Mouse (Mus musculus): ENCODE results near the gene Foxc1. TPM values are rescaled to one million over a fixed set of nuclear protein-coding genes. Genes with fewer than 3 reads are reported as not detected.

Gene Foxc1
- 0.03 TPM in 2 replicates for polyA plus RNA-seq (2015; fragmentation: Nextera tagmentation; extraction: Ambion mirVana)

DNA sequence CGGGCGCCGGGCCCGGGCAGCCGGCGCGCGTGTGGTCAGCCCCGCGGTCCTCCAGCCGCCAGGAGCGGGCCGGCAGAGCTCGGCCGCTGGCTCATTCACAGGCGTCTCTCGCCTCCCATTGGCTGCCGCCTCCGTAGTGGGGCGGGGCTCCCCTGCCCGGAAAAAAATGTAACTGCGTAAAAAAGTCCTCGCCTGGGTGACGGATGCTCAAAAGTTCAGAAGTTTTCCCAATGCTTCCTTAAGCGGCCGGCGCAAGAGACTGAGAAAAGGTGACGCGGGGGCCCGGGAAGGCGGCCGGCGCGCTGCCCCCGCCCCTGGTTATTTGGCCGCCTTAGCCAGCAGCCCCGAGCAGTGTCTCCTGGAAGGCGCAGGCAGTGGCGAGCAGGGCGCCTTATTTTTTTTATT, at the start of gene Foxc1:
Gene Foxc1 (plus strand): TSS at position 206 of the 405 bp plus-strand sequence.
- Histone ChIP-seq H3K27ac (no peak within 1 kb of the TSS), H3K4me2 (peak within 1 kb of the TSS; percentile 77), H3K36me3 (no peaks in the 10 kb centered on the region), H3K27me3 (peaks cover 96% of the 10 kb centered on the region), H3K9me3 (replicated peaks) (no peaks in the 10 kb centered on the region), H3K4me1 (replicated peaks) (peaks cover 36% of the 10 kb centered on the region), H3K4me3 (replicated peaks) (peak within 1 kb of the TSS; percentile 58), H3K9ac (peak within 1 kb of the TSS; percentile 45)
- peak; percentile 72; the same call in 1 of the 2 replicates for ATAC-seq (ENCODE audit: low read depth)
- WGBS (ENCODE audit: insufficient replicate concordance), result under 1% methylated on average over 24 of the region's 40 CpGs
- DNase-seq, result peak; percentile 42

- no peaks in the 10 kb centered on the region for H3K9me3 ChIP-seq (replicated peaks)
- DNase-seq (no peak), ATAC-seq (ENCODE audit: low read depth) (no peak)
- 21% methylated on average over 4 of the region's 4 CpGs for WGBS (ENCODE audit: insufficient replicate concordance)
- no peak overlapping the region for H3K4me2 ChIP-seq
- H3K4me3 ChIP-seq (replicated peaks), result no peak overlapping the region
- H3K9ac ChIP-seq, result no peak overlapping the region
- no peak overlapping the region for H3K27ac ChIP-seq
- H3K27me3 ChIP-seq, result no peaks in the 10 kb centered on the region
- H3K4me1 ChIP-seq (replicated peaks), result no peaks in the 10 kb centered on the region
- H3K36me3 ChIP-seq, result no peaks in the 10 kb centered on the region
Measured at GRCm38 (mm10) chr13:31760411-31760810, 46.0 kb upstream of the Foxc1 start.

- Histone ChIP-seq H3K4me2 (no peak overlapping the region), H3K27me3 (no peaks in the 10 kb centered on the region), H3K4me1 (replicated peaks) (no peaks in the 10 kb centered on the region), H3K4me3 (replicated peaks) (no peak overlapping the region), H3K36me3 (no peaks in the 10 kb centered on the region), H3K27ac (no peak overlapping the region), H3K9me3 (replicated peaks) (no peaks in the 10 kb centered on the region), H3K9ac (no peak overlapping the region)
- 52% methylated on average over 4 of the region's 4 CpGs for WGBS (ENCODE audit: insufficient replicate concordance)
- ATAC-seq (ENCODE audit: low read depth), result no peak
- no peak for DNase-seq
Measured at GRCm38 (mm10) chr13:31761057-31761456, 45.4 kb upstream of the Foxc1 start.

DNA sequence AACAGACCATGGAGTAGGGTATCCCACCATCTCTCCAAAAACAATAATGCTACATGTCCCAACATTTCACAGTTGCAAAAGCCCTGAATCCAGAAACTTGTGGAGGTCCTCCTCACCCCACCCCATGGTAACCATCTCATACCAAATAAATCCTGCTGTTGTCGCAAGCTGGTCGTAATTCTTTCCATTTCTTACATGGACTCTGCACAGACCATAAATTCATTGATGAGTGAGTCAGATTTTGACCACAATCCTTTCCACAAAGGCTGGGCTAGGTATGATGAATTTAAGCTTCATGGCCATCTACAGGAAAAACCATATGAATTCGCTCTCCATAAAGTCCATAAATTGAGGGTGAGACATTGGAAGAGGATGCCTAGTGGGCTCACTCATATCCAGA, 42.0 kb upstream of the Foxc1 start:
- ATAC-seq (ENCODE audit: low read depth), result no peak
- Histone ChIP-seq H3K27ac (no peak overlapping the region), H3K9me3 (replicated peaks) (no peaks in the 10 kb centered on the region), H3K27me3 (no peaks in the 10 kb centered on the region), H3K9ac (no peak overlapping the region), H3K4me1 (replicated peaks) (no peaks in the 10 kb centered on the region), H3K4me3 (replicated peaks) (no peak overlapping the region), H3K36me3 (no peaks in the 10 kb centered on the region), H3K4me2 (no peak overlapping the region)
- DNase-seq, result no peak
- WGBS (ENCODE audit: insufficient replicate concordance), result 70% methylated on average over 3 of the region's 3 CpGs

DNA sequence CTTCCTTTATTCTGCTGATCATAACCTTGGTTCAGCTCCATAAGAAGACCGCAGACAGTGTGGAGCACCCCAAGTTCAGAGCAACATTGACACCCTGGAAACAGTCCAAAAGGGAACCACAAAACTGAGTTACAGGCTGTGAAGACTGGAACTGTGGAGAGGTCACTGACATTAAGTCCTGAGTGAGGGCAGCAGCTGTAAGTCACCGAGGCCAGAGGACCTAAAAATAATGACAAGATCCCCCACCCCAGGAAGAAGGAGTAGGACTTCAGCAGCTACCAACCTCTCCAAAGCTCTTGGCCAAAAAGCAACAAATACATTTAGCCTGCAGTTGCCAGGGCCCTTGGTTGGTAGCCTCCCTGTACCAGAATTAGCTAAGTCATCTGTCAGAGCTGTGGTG, 40.9 kb upstream of the Foxc1 start:
- H3K27ac ChIP-seq, result no peak overlapping the region
- H3K9me3 ChIP-seq (replicated peaks), result no peaks in the 10 kb centered on the region
- H3K4me3 ChIP-seq (replicated peaks), result no peak overlapping the region

DNA sequence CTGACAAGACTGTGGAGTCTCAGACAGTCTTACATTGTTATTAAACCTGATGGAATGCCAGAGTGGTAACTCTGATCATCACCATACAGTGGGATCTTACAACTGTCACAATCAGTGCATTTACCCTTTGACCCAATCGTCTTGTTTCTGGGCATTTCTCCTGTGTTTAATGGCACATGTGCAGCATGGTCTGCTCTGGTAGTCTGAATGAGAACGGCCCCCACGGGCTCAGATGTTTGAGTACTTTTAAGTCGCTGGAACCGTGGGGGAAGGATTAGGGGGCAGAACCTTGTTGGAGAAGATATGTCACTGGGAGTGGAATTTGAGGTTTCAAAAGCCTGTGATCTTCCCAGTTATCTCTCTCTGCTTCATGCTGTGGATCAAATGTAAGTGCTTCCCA, 33.6 kb upstream of the Foxc1 start:
- Histone ChIP-seq H3K4me3 (replicated peaks) (no peak overlapping the region), H3K9ac (no peak overlapping the region), H3K27ac (no peak overlapping the region), H3K4me1 (replicated peaks) (no peaks in the 10 kb centered on the region), H3K27me3 (no peaks in the 10 kb centered on the region), H3K36me3 (no peaks in the 10 kb centered on the region), H3K9me3 (replicated peaks) (no peaks in the 10 kb centered on the region), H3K4me2 (no peak overlapping the region)
- WGBS (ENCODE audit: insufficient replicate concordance), result 73% methylated on average over 5 of the region's 5 CpGs
- DNase-seq (no peak), ATAC-seq (ENCODE audit: low read depth) (no peak)

More for the DNA sequence above, 40.9 kb upstream of the Foxc1 start:
- Histone ChIP-seq H3K4me2 (no peak overlapping the region), H3K36me3 (no peaks in the 10 kb centered on the region), H3K27me3 (no peaks in the 10 kb centered on the region), H3K9ac (no peak overlapping the region), H3K4me1 (replicated peaks) (no peaks in the 10 kb centered on the region)
- DNase-seq (no peak), ATAC-seq (ENCODE audit: low read depth) (no peak)
- 58% methylated on average over 2 of the region's 2 CpGs for WGBS (ENCODE audit: insufficient replicate concordance)

- Histone ChIP-seq H3K9ac (no peak overlapping the region), H3K4me2 (no peak overlapping the region), H3K27ac (no peak overlapping the region), H3K4me3 (replicated peaks) (no peak overlapping the region), H3K36me3 (no peaks in the 10 kb centered on the region), H3K27me3 (no peaks in the 10 kb centered on the region), H3K9me3 (replicated peaks) (no peaks in the 10 kb centered on the region), H3K4me1 (replicated peaks) (no peaks in the 10 kb centered on the region)
- DNase-seq (no peak), ATAC-seq (ENCODE audit: low read depth) (no peak)
- 65% methylated on average over 5 of the region's 5 CpGs for WGBS (ENCODE audit: insufficient replicate concordance)
Measured at GRCm38 (mm10) chr13:31775762-31776161, 30.7 kb upstream of the Foxc1 start.

DNA sequence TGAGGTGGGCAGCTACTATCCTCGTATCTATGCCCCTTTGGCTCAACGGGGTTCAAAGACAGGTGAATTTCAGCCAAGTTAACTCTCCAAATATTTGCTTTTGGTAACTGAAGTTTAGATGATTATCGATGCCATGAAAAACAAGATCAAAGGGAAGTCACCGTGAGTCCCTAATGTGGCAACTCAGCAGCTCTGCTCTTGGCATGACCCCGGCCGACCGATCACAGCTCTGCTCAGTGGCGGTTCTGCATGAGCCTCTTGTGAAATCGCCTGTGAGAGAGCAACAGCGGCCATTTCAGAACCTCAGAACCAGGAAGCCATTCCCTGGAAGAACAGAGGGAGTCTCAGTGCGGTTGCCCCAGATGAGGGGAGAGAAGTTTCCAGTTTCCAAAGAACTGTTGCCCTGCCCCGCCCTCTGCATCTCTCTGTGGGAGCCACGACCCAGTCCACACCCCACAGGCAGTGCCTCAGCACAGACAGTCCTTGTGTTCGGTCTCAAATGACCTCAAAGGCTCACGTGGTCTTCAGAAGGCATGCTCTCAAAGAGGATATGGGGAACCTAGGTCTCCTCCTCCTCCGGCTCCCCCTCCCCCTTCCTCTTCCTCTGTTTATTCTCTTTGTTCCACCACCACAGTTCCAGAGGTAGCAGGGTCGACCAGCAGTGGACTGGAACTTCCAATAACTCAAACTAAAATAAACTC, 27.0 kb upstream of the Foxc1 start:
- ATAC-seq (ENCODE audit: low read depth) (peak; percentile 50; the same call in 1 of the 2 replicates), DNase-seq (no peak)
- no peak overlapping the region for H3K4me2 ChIP-seq
- no peak overlapping the region for H3K27ac ChIP-seq
- H3K27me3 ChIP-seq, result no peaks in the 10 kb centered on the region
- no peaks in the 10 kb centered on the region for H3K4me1 ChIP-seq (replicated peaks)
- H3K9me3 ChIP-seq (replicated peaks), result no peaks in the 10 kb centered on the region
- no peak overlapping the region for H3K4me3 ChIP-seq (replicated peaks)
- H3K36me3 ChIP-seq, result no peaks in the 10 kb centered on the region
- WGBS (ENCODE audit: insufficient replicate concordance), result 49% methylated on average over 17 of the region's 17 CpGs
- no peak overlapping the region for H3K9ac ChIP-seq

DNA sequence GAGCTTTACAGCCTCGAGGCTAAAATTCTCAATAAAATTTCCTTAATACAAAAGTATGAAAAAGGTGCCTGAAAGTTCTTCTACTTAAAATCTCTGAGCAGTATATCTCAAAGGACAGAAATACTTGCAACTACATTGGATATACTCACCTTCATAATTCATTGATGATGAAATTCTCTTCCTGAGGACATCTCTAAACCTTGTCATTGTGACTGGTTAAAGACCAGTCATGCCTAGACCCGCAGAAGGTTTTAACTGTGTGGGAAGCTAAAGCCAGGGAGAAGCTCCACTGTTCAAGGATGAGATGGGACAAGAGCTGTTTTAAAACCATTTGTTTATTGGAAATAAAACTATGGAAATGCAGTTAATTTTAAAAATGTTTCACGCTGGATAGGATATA, 26.1 kb upstream of the Foxc1 start:
- Histone ChIP-seq H3K4me2 (no peak overlapping the region), H3K27ac (no peak overlapping the region), H3K9ac (no peak overlapping the region), H3K4me1 (replicated peaks) (no peaks in the 10 kb centered on the region), H3K36me3 (no peaks in the 10 kb centered on the region), H3K4me3 (replicated peaks) (no peak overlapping the region), H3K9me3 (replicated peaks) (no peaks in the 10 kb centered on the region), H3K27me3 (no peaks in the 10 kb centered on the region)
- DNase-seq (no peak), ATAC-seq (ENCODE audit: low read depth) (no peak)
- 69% methylated on average over 3 of the region's 3 CpGs for WGBS (ENCODE audit: insufficient replicate concordance)

DNA sequence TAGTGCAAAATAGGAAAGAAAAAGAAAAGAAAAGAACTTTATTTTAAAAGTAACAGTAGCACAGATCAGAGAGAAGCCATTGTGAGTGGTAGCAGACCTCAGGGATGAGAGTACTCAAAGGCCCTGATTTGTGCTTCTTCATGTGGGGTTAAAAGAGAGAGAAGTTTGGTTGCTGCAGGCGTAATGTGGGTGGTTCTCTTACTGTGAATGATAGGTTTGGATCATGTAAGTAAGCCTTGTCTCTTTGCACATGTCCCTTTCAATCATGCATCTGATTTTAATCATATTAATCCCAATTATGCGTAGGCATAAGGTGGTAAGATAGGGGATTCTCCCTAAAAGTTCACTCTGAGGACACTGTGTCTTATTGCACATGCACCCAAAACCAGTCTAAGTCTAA, 24.4 kb upstream of the Foxc1 start:
- Histone ChIP-seq H3K4me3 (replicated peaks) (no peak overlapping the region), H3K9ac (no peak overlapping the region), H3K27ac (no peak overlapping the region), H3K4me2 (no peak overlapping the region), H3K27me3 (no peaks in the 10 kb centered on the region), H3K4me1 (replicated peaks) (no peaks in the 10 kb centered on the region), H3K36me3 (no peaks in the 10 kb centered on the region), H3K9me3 (replicated peaks) (no peaks in the 10 kb centered on the region)
- no peak for ATAC-seq (ENCODE audit: low read depth)
- WGBS (ENCODE audit: insufficient replicate concordance), result 67% methylated on average over 2 of the region's 2 CpGs
- no peak for DNase-seq

GRCm38 (mm10) chr13:31784757-31785156, 21.7 kb upstream of the Foxc1 start:
- H3K4me2 ChIP-seq, result no peak overlapping the region
- ATAC-seq (ENCODE audit: low read depth), result no peak

GRCm38 (mm10) chr13:31792480-31793132, 13.8 kb upstream of the Foxc1 start:
- ATAC-seq (ENCODE audit: low read depth), result no peak
- Histone ChIP-seq H3K9ac (no peak overlapping the region), H3K27ac (no peak overlapping the region), H3K9me3 (replicated peaks) (no peaks in the 10 kb centered on the region), H3K36me3 (no peaks in the 10 kb centered on the region), H3K4me1 (replicated peaks) (no peaks in the 10 kb centered on the region), H3K4me3 (replicated peaks) (no peak overlapping the region), H3K4me2 (peak overlapping the region; percentile 15; the same call in 1 of the 2 replicates), H3K27me3 (peaks cover 25% of the 10 kb centered on the region)
- DNase-seq, result no peak
- WGBS (ENCODE audit: insufficient replicate concordance), result 14% methylated on average over 17 of the region's 17 CpGs

More at GRCm38 (mm10) chr13:31784757-31785156, 21.7 kb upstream of the Foxc1 start:
- H3K4me3 ChIP-seq (replicated peaks), result no peak overlapping the region
- no peaks in the 10 kb centered on the region for H3K9me3 ChIP-seq (replicated peaks)
- no peak overlapping the region for H3K27ac ChIP-seq
- no peaks in the 10 kb centered on the region for H3K36me3 ChIP-seq
- H3K4me1 ChIP-seq (replicated peaks), result no peaks in the 10 kb centered on the region
- WGBS (ENCODE audit: insufficient replicate concordance), result 68% methylated on average over 7 of the region's 7 CpGs
- DNase-seq, result no peak
- no peak overlapping the region for H3K9ac ChIP-seq
- no peaks in the 10 kb centered on the region for H3K27me3 ChIP-seq
